Mouse (Mus musculus) right cerebral cortex, adult 2 months (tissue): Measurements from ENCODE around the gene Serpina11.

Source experiments
- DNase-seq, 2 experiments: peaks; one replicate each; pipeline ENCODE4 v3.0.0; 2021 to 2022; ENCODE audit warnings: low spot score in 2 of 2

Serpina11 gene

GRCm38 (mm10) chr12:103989857-103990256, at the start of gene Serpina11:
Gene Serpina11, minus strand, starts transcription at chr12:103989957.
- DNase-seq, result no peak

GRCm38 (mm10) chr12:104038181-104038580, 48.4 kb upstream of the Serpina11 start:
- no peak for DNase-seq

- DNase-seq, result no peak
Measured at GRCm38 (mm10) chr12:104033752-104034151, 44.0 kb upstream of the Serpina11 start.

GRCm38 (mm10) chr12:104029986-104030385, 40.2 kb upstream of the Serpina11 start:
- DNase-seq, result no peak

GRCm38 (mm10) chr12:104015280-104015679, 25.5 kb upstream of the Serpina11 start:
- DNase-seq, result no peak

- no peak for DNase-seq
Measured at GRCm38 (mm10) chr12:104013620-104014019, 23.9 kb upstream of the Serpina11 start, which contains the start of gene Serpina9. Gene Serpina9, minus strand, starts transcription at chr12:104013755.

GRCm38 (mm10) chr12:104004689-104005088, 14.9 kb upstream of the Serpina11 start:
- DNase-seq, result no peak

GRCm38 (mm10) chr12:104003238-104003612, 13.5 kb upstream of the Serpina11 start:
- DNase-seq, result peak in 1 of 2 experiments; percentile 29

- no peak for DNase-seq
Measured at GRCm38 (mm10) chr12:104002569-104003237, 12.9 kb upstream of the Serpina11 start.

- no peak for DNase-seq
Measured at GRCm38 (mm10) chr12:104000594-104000993, 10.8 kb upstream of the Serpina11 start.

GRCm38 (mm10) chr12:103999611-104000010, 9.9 kb upstream of the Serpina11 start:
- DNase-seq, result peak; percentile 64 to 68

GRCm38 (mm10) chr12:103996513-103996912, 6.8 kb upstream of the Serpina11 start:
- no peak for DNase-seq

GRCm38 (mm10) chr12:103995292-103996072, 5.7 kb upstream of the Serpina11 start:
- peak; percentile 92 to 94 for DNase-seq

- peak; percentile 38 to 45 for DNase-seq
Measured at GRCm38 (mm10) chr12:103992945-103993344, 3.2 kb upstream of the Serpina11 start.

- no peak for DNase-seq
Measured at GRCm38 (mm10) chr12:103989514-103989767, 316 bp downstream of the Serpina11 start.

- no peak for DNase-seq
Measured at GRCm38 (mm10) chr12:103988754-103989513, 823 bp downstream of the Serpina11 start.

- DNase-seq, result no peak
Measured at GRCm38 (mm10) chr12:103985868-103986267, 3.9 kb downstream of the Serpina11 start.

- peak; percentile 72 to 75 for DNase-seq
Measured at GRCm38 (mm10) chr12:103984935-103985334, 4.8 kb downstream of the Serpina11 start.

GRCm38 (mm10) chr12:103981646-103982360, 8.0 kb downstream of the Serpina11 start:
- no peak for DNase-seq

- peak in 1 of 2 experiments; percentile 23 for DNase-seq
Measured at GRCm38 (mm10) chr12:103978294-103978693, 11.5 kb downstream of the Serpina11 start.

- DNase-seq, result no peak
Measured at GRCm38 (mm10) chr12:103977846-103978245, 11.9 kb downstream of the Serpina11 start.

- no peak for DNase-seq
Measured at GRCm38 (mm10) chr12:103977060-103977459, 12.7 kb downstream of the Serpina11 start.
